Mouse (Mus musculus) large intestine, adult 2 months (tissue): ENCODE measurements around the gene Dzip3. TPM values are rescaled to one million over a fixed set of nuclear protein-coding genes. Genes with fewer than 3 reads are reported as not detected.

ENCODE experiments used
- DNase-seq: peaks from one replicate; pipeline ENCODE4 v3.0.0-alpha.2; 2012; ENCODE audit warnings: low read depth, low spot score
- WGBS: fragments of 180-500 bp; shearing (Covaris S2); methylation state at CpG from one replicate; pipeline ENCODE4 v1.1.7; 2018; 5-methylcytosine and 5-hydroxymethylcytosine counted together
- polyA plus RNA-seq: library from polyadenylated mRNA; depleted of rRNA; stranded (reverse); fragments of >200 nt; gene quantifications from 2 replicates; pipeline ENCODE4 v1.2.3, GENCODE M21; 2012; rRNA removed

Dzip3 gene
- polyA plus RNA-seq, 1 experiment = 1.1 TPM

DNA sequence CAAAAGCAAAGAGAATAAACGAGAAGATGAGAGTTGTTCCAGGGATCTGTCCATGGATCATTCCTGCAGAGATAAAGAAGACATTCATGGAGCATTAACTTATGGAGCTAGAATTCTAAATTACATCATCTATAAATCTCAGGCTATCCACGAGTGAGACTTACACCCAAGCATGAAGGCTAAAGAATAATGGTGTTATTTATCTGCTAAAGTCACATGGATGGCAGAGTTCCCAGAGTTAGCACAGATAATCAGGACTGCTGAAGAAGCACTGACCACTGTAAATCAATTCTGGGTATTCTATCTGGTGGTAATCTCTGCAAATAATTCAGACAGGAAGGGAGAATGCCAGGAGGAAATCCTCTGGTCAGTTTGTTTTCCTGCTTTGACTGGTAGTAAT is 103.2 kb downstream of the Dzip3 start:
- 26% methylated on average over 2 of the region's 2 CpGs for WGBS
- DNase-seq = no peak

Other genes starting within 250 kb of the Dzip3 start
- gene Trat1, start 222.1 kb downstream of the Dzip3 start, polyA plus RNA-seq = 0.09 and 0.30 TPM in 2 replicates
- 2.6 and 15.9 TPM in 2 replicates for gene Retnlb, start 177.3 kb downstream of the Dzip3 start, polyA plus RNA-seq
- 5.2 and 6.3 TPM in 2 replicates for gene Retnla, start 151.6 kb downstream of the Dzip3 start, polyA plus RNA-seq
- gene Retnlg, start 121.5 kb downstream of the Dzip3 start, polyA plus RNA-seq = 5.3 and 8.2 TPM in 2 replicates
- 2.4 and 4.8 TPM in 2 replicates for gene Cip2a, start within 50 bp of the Dzip3 start, polyA plus RNA-seq
- not detected in 2 replicates for gene Myh15, start 63.3 kb upstream of the Dzip3 start, polyA plus RNA-seq